Mouse (Mus musculus) thymus, adult 2 months (tissue): Measurements from ENCODE around the gene D930048N14Rik.

Experiments
- CTCF ChIP-seq: fragments of 200-500 bp; IDR thresholded peaks from 2 replicates; pipeline ENCODE4 v1.5.1; 2012; ENCODE audit warnings: mild to moderate bottlenecking, control low read depth, low read length, moderate library complexity, borderline replicate concordance; ENCODE audit not compliant: control insufficient read depth, poor library complexity, insufficient read depth; ENCODE audit errors: extremely low read depth
- POLR2A ChIP-seq: fragments of 200-500 bp; IDR thresholded peaks from 2 replicates; pipeline ENCODE4 v1.6.1; 2012; ENCODE audit warnings: mild to moderate bottlenecking, low read length, control low read depth, moderate library complexity; ENCODE audit not compliant: control insufficient read depth, poor library complexity, insufficient read depth; ENCODE audit errors: extremely low read depth

DNA sequence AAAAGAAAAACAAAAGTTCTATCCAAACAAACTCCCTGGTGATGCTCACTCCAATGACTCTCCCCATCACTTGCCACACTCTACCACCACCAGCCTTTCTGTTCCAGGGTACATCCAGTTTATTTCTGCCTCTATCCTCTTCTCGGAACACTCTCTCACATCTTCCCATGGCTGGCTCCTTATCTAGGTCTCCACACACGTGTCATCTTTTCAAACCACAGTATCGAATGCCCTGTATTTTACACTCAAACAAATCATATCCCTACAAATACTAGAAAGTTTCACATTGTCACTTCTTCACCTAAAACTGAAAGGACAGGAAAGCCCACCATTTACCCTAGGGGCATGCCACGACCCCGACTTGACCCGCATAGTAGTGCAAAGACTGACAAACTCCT lies 15.6 kb upstream of the D930048N14Rik start:
- no peak for TF ChIP-seq CTCF
- TF ChIP-seq POLR2A = no peak
